Mouse (Mus musculus) neural tube, embryonic 13.5 days (tissue): ENCODE results near the gene Nlrp5. TPM values are rescaled to one million over a fixed set of nuclear protein-coding genes. Genes with fewer than 3 reads are reported as not detected.
"Not testable (repeated sequence)": the region's sequence is repeated elsewhere in the genome, so short reads cannot be mapped to it uniquely, and the experiment has no call there.

Experiments
- ATAC-seq: fragments of 200-750 bp; cut with Nextera tagmentation; 2 replicates; pipeline ENCODE4 v1.8.0; 2017; ENCODE audit warnings: low read depth, mild to moderate bottlenecking, moderate TSS enrichment, moderate library complexity
- H3K27ac ChIP-seq: fragments of 300-500 bp; sonication (generic); replicated peaks from 2 replicates; pipeline ENCODE4 v1.5.1; 2015; ENCODE audit warnings: moderate library complexity, mild to moderate bottlenecking, inconsistent platforms
- H3K27me3 ChIP-seq: fragments of 300-500 bp; sonication (generic); 2 replicates; pipeline ENCODE4 v1.6.1; 2015; ENCODE audit warnings: mild to moderate bottlenecking, inconsistent platforms
- H3K36me3 ChIP-seq: fragments of 300-500 bp; sonication (generic); 2 replicates; pipeline ENCODE4 v1.6.1; 2015; ENCODE audit warnings: mild to moderate bottlenecking, inconsistent platforms
- H3K4me1 ChIP-seq: fragments of 300-500 bp; sonication (generic); replicated peaks from 2 replicates; pipeline ENCODE4 v1.6.1; 2015; ENCODE audit warnings: inconsistent platforms
- H3K4me2 ChIP-seq: fragments of 300-500 bp; sonication (generic); 2 replicates; pipeline ENCODE4 v1.6.1; 2015; ENCODE audit warnings: inconsistent platforms, mild to moderate bottlenecking, moderate library complexity
- H3K4me3 ChIP-seq: fragments of 300-500 bp; sonication (generic); 2 replicates; pipeline ENCODE4 v1.5.1; 2015; ENCODE audit warnings: mild to moderate bottlenecking, inconsistent platforms
- H3K9ac ChIP-seq: fragments of 300-500 bp; sonication (generic); 2 replicates; pipeline ENCODE4 v1.6.1; 2015; ENCODE audit warnings: moderate library complexity, mild to moderate bottlenecking, inconsistent platforms
- H3K9me3 ChIP-seq: fragments of 300-500 bp; sonication (generic); 2 replicates; pipeline ENCODE4 v1.6.1; 2016; ENCODE audit warnings: inconsistent platforms
- WGBS: fragments of 180-500 bp; shearing (Covaris S2); methylation state at CpG from one replicate; pipeline ENCODE4 v1.1.7; 2015; 5-methylcytosine and 5-hydroxymethylcytosine counted together
- microRNA-seq: library from miRNA; unstranded; fragments of <30 nt; microRNA quantifications from one replicate; pipeline ENCODE4, GENCODE M21; 2016
- polyA plus RNA-seq: library from polyadenylated mRNA; unstranded; fragments of >200 nt; fragmentation: Nextera tagmentation; extraction: Ambion mirVana; gene quantifications from 2 replicates; pipeline ENCODE4 v1.2.1, GENCODE M21; 2015

Nlrp5 gene
- not detected in 2 replicates for polyA plus RNA-seq

- no peaks in the 10 kb centered on the region for H3K4me1 ChIP-seq
- no peak within 1 kb of the TSS for H3K27ac ChIP-seq
- no peak within 1 kb of the TSS for H3K9ac ChIP-seq
- WGBS = 76% methylated on average over 10 of the region's 10 CpGs
- ATAC-seq = no peak
- H3K4me2 ChIP-seq = no peak within 1 kb of the TSS
- no peaks in the 10 kb centered on the region for H3K36me3 ChIP-seq
- peaks cover 45% of the 10 kb centered on the region for H3K9me3 ChIP-seq
- H3K27me3 ChIP-seq = no peaks in the 10 kb centered on the region
- H3K4me3 ChIP-seq = no peak within 1 kb of the TSS
Observed at GRCm38 (mm10) chr7:23385589-23385988, at the start of gene Nlrp5. TSS of gene Nlrp5 (plus strand) at chr7:23385889.

GRCm38 (mm10) chr7:23358311-23358710, 27.4 kb upstream of the Nlrp5 start:
- WGBS = 87% methylated on average over 13 of the region's 13 CpGs
- not testable (repeated sequence) for ATAC-seq
- peaks cover 54% of the 10 kb centered on the region for H3K9me3 ChIP-seq

GRCm38 (mm10) chr7:23470201-23470600, 84.5 kb downstream of the Nlrp5 start:
- not testable (repeated sequence) for H3K27ac ChIP-seq, H3K4me3 ChIP-seq, H3K27me3 ChIP-seq, H3K4me2 ChIP-seq, H3K36me3 ChIP-seq, H3K9ac ChIP-seq, ATAC-seq, H3K4me1 ChIP-seq
- 81% methylated on average over 3 of the region's 3 CpGs for WGBS
- peaks cover 57% of the 10 kb centered on the region for H3K9me3 ChIP-seq

More at GRCm38 (mm10) chr7:23358311-23358710, 27.4 kb upstream of the Nlrp5 start:
- H3K4me1 ChIP-seq, H3K36me3 ChIP-seq, H3K4me2 ChIP-seq, H3K27ac ChIP-seq, H3K9ac ChIP-seq, H3K27me3 ChIP-seq, H3K4me3 ChIP-seq: not testable (repeated sequence)

- ATAC-seq, H3K27ac ChIP-seq: not testable (repeated sequence)
- 74% methylated on average over 3 of the region's 3 CpGs for WGBS
Observed at GRCm38 (mm10) chr7:23470832-23471231, 85.1 kb downstream of the Nlrp5 start.

GRCm38 (mm10) chr7:23472886-23473285, 87.2 kb downstream of the Nlrp5 start:
- WGBS = 71% methylated on average over 2 of the region's 2 CpGs
- H3K9me3 ChIP-seq = peaks cover 40% of the 10 kb centered on the region
- H3K4me3 ChIP-seq, H3K27me3 ChIP-seq, H3K27ac ChIP-seq, H3K4me2 ChIP-seq, H3K9ac ChIP-seq, ATAC-seq, H3K4me1 ChIP-seq, H3K36me3 ChIP-seq: not testable (repeated sequence)

More at GRCm38 (mm10) chr7:23470832-23471231, 85.1 kb downstream of the Nlrp5 start:
- H3K4me2 ChIP-seq, H3K9ac ChIP-seq, H3K27me3 ChIP-seq, H3K4me1 ChIP-seq, H3K36me3 ChIP-seq, H3K4me3 ChIP-seq: not testable (repeated sequence)
- peaks cover 55% of the 10 kb centered on the region for H3K9me3 ChIP-seq

Small RNA genes lying within 50 kb of the gene (microRNA-seq; reads per million reads assigned to microRNA genes)
- gene Gm25196 = not detected

Other genes starting within 250 kb of the Nlrp5 start
- gene Gm10662, start 241.4 kb upstream of the Nlrp5 start, polyA plus RNA-seq = not detected in 2 replicates
- gene Vmn1r165, start 168.6 kb upstream of the Nlrp5 start, polyA plus RNA-seq = not detected in 2 replicates
- not detected in 2 replicates for gene Vmn1r166, start 134.2 kb upstream of the Nlrp5 start, polyA plus RNA-seq
- not detected in 2 replicates for gene Gm6902, start 107.0 kb upstream of the Nlrp5 start, polyA plus RNA-seq
- not detected in 2 replicates for gene Nlrp4e, start 84.7 kb upstream of the Nlrp5 start, polyA plus RNA-seq
- not detected in 2 replicates for gene Vmn1r167, start 121.3 kb downstream of the Nlrp5 start, polyA plus RNA-seq
- not detected in 2 replicates for gene Vmn1r168, start 153.8 kb downstream of the Nlrp5 start, polyA plus RNA-seq
- gene Vmn1r169, start 189.6 kb downstream of the Nlrp5 start, polyA plus RNA-seq = not detected in 2 replicates
- not detected in 2 replicates for gene Vmn1r170, start 220.3 kb downstream of the Nlrp5 start, polyA plus RNA-seq
- gene Vmn1r171, start 244.8 kb downstream of the Nlrp5 start, polyA plus RNA-seq = not detected in 2 replicates